Mouse (Mus musculus): Measurements from ENCODE around the gene 4930438A08Rik. TPM values are rescaled to one million over a fixed set of nuclear protein-coding genes. Genes with fewer than 3 reads are reported as not detected.

Gene 4930438A08Rik
- polyA plus RNA-seq, 1 experiment from 2014 or later: 0.26 TPM

- H3K9me3 ChIP-seq (replicated peaks; ENCODE audit: control insufficient read depth, low read length): no peaks in the 10 kb centered on the region
- no peaks in the 10 kb centered on the region for H3K36me3 ChIP-seq (ENCODE audit: control insufficient read depth, insufficient read depth, low read length)
- no peak overlapping the region for H3K4me3 ChIP-seq (replicated peaks; ENCODE audit: low read length)
- H3K4me1 ChIP-seq (ENCODE audit: control insufficient read depth, insufficient read depth, low read length): peaks cover 5% of the 10 kb centered on the region
- no peak for ATAC-seq (ENCODE audit: insufficient read depth, low FRiP score)
- 92% methylated on average over 9 of the region's 9 CpGs for WGBS
- H3K9ac ChIP-seq (ENCODE audit: low read length): no peak overlapping the region
- no peak overlapping the region for H3K4me2 ChIP-seq (ENCODE audit: low read depth, low read length)
- H3K27ac ChIP-seq (ENCODE audit: low read length): no peak overlapping the region; the same call in 1 of the 2 replicates
- H3K27me3 ChIP-seq (ENCODE audit: control insufficient read depth, insufficient read depth, low read length): no peaks in the 10 kb centered on the region
Observed at GRCm38 (mm10) chr11:58308661-58309060, 34.1 kb downstream of the 4930438A08Rik start.

- Histone ChIP-seq H3K27me3 (ENCODE audit: control insufficient read depth, insufficient read depth, low read length) (no peaks in the 10 kb centered on the region), H3K36me3 (ENCODE audit: control insufficient read depth, insufficient read depth, low read length) (no peaks in the 10 kb centered on the region), H3K4me1 (ENCODE audit: control insufficient read depth, insufficient read depth, low read length) (no peaks in the 10 kb centered on the region), H3K9me3 (replicated peaks; ENCODE audit: control insufficient read depth, low read length) (0 out of 2 replicates have a peak, but pooled peaks cover 4% of the 10 kb centered on the region), H3K4me3 (replicated peaks; ENCODE audit: low read length) (no peak overlapping the region), H3K4me2 (ENCODE audit: low read depth, low read length) (no peak overlapping the region), H3K27ac (ENCODE audit: low read length) (no peak overlapping the region), H3K9ac (ENCODE audit: low read length) (no peak overlapping the region)
- WGBS: 78% methylated on average over 6 of the region's 6 CpGs
- ATAC-seq (ENCODE audit: insufficient read depth, low FRiP score): no peak
Observed at GRCm38 (mm10) chr11:58314069-58314468, 39.5 kb downstream of the 4930438A08Rik start.

- Histone ChIP-seq H3K36me3 (ENCODE audit: control insufficient read depth, insufficient read depth, low read length) (no peaks in the 10 kb centered on the region), H3K4me2 (ENCODE audit: low read depth, low read length) (no peak overlapping the region), H3K4me1 (ENCODE audit: control insufficient read depth, insufficient read depth, low read length) (no peaks in the 10 kb centered on the region), H3K9me3 (replicated peaks; ENCODE audit: control insufficient read depth, low read length) (0 out of 2 replicates have a peak, but pooled peaks cover 4% of the 10 kb centered on the region), H3K4me3 (replicated peaks; ENCODE audit: low read length) (no peak overlapping the region), H3K27me3 (ENCODE audit: control insufficient read depth, insufficient read depth, low read length) (no peaks in the 10 kb centered on the region), H3K9ac (ENCODE audit: low read length) (no peak overlapping the region), H3K27ac (ENCODE audit: low read length) (no peak overlapping the region)
- no peak for ATAC-seq (ENCODE audit: insufficient read depth, low FRiP score)
- WGBS: 90% methylated on average over 5 of the region's 5 CpGs
Observed at GRCm38 (mm10) chr11:58315536-58316168, 41.1 kb downstream of the 4930438A08Rik start.

- no peak for ATAC-seq (ENCODE audit: insufficient read depth, low FRiP score)
- Histone ChIP-seq H3K4me3 (replicated peaks; ENCODE audit: low read length) (no peak overlapping the region), H3K9me3 (replicated peaks; ENCODE audit: control insufficient read depth, low read length) (0 out of 2 replicates have a peak, but pooled peaks cover 4% of the 10 kb centered on the region), H3K27me3 (ENCODE audit: control insufficient read depth, insufficient read depth, low read length) (no peaks in the 10 kb centered on the region), H3K36me3 (ENCODE audit: control insufficient read depth, insufficient read depth, low read length) (no peaks in the 10 kb centered on the region), H3K27ac (ENCODE audit: low read length) (no peak overlapping the region), H3K4me1 (ENCODE audit: control insufficient read depth, insufficient read depth, low read length) (no peaks in the 10 kb centered on the region; the same call in 1 of the 2 replicates), H3K9ac (ENCODE audit: low read length) (no peak overlapping the region), H3K4me2 (ENCODE audit: low read depth, low read length) (no peak overlapping the region)
- 83% methylated on average over 17 of the region's 17 CpGs for WGBS
Observed at GRCm38 (mm10) chr11:58316344-58316743, 41.7 kb downstream of the 4930438A08Rik start.

GRCm38 (mm10) chr11:58316768-58317390 lies 42.3 kb downstream of the 4930438A08Rik start:
- Histone ChIP-seq H3K4me3 (replicated peaks; ENCODE audit: low read length) (no peak overlapping the region), H3K9me3 (replicated peaks; ENCODE audit: control insufficient read depth, low read length) (0 out of 2 replicates have a peak, but pooled peaks cover 4% of the 10 kb centered on the region), H3K27me3 (ENCODE audit: control insufficient read depth, insufficient read depth, low read length) (no peaks in the 10 kb centered on the region), H3K4me1 (ENCODE audit: control insufficient read depth, insufficient read depth, low read length) (peaks cover 4% of the 10 kb centered on the region), H3K27ac (ENCODE audit: low read length) (no peak overlapping the region), H3K36me3 (ENCODE audit: control insufficient read depth, insufficient read depth, low read length) (no peaks in the 10 kb centered on the region), H3K4me2 (ENCODE audit: low read depth, low read length) (no peak overlapping the region), H3K9ac (ENCODE audit: low read length) (no peak overlapping the region)
- WGBS: 68% methylated on average over 28 of the region's 28 CpGs
- ATAC-seq (ENCODE audit: insufficient read depth, low FRiP score): no peak; the same call in 1 of the 2 replicates

- Histone ChIP-seq H3K4me2 (ENCODE audit: low read depth, low read length) (peak overlapping the region; percentile 84), H3K4me3 (replicated peaks; ENCODE audit: low read length) (peak overlapping the region; percentile 81)
- WGBS: under 1% methylated on average over 63 of the region's 63 CpGs
Observed at GRCm38 (mm10) chr11:58322824-58323569, 48.4 kb downstream of the 4930438A08Rik start.

GRCm38 (mm10) chr11:58323570-58324340 lies 49.2 kb downstream of the 4930438A08Rik start:
- Histone ChIP-seq H3K27ac (ENCODE audit: low read length) (peak overlapping the region; percentile 97), H3K9ac (ENCODE audit: low read length) (peak overlapping the region; percentile 86), H3K4me2 (ENCODE audit: low read depth, low read length) (peak overlapping the region; percentile 84), H3K4me3 (replicated peaks; ENCODE audit: low read length) (peak overlapping the region; percentile 81), H3K9me3 (replicated peaks; ENCODE audit: control insufficient read depth, low read length) (no peaks in the 10 kb centered on the region; the same call in 1 of the 2 replicates), H3K4me1 (ENCODE audit: control insufficient read depth, insufficient read depth, low read length) (peaks cover 15% of the 10 kb centered on the region), H3K27me3 (ENCODE audit: control insufficient read depth, insufficient read depth, low read length) (no peaks in the 10 kb centered on the region), H3K36me3 (ENCODE audit: control insufficient read depth, insufficient read depth, low read length) (peaks cover 10% of the 10 kb centered on the region; the same call in 1 of the 2 replicates)
- 7% methylated on average over 24 of the region's 24 CpGs for WGBS
- no peak; the same call in 1 of the 2 replicates for ATAC-seq (ENCODE audit: insufficient read depth, low FRiP score)

More at GRCm38 (mm10) chr11:58322824-58323569, 48.4 kb downstream of the 4930438A08Rik start:
- peaks cover 11% of the 10 kb centered on the region for H3K4me1 ChIP-seq (ENCODE audit: control insufficient read depth, insufficient read depth, low read length)
- peak overlapping the region; percentile 86 for H3K9ac ChIP-seq (ENCODE audit: low read length)
- H3K27me3 ChIP-seq (ENCODE audit: control insufficient read depth, insufficient read depth, low read length): no peaks in the 10 kb centered on the region
- peak; percentile 99 for ATAC-seq (ENCODE audit: insufficient read depth, low FRiP score)
- peaks cover 10% of the 10 kb centered on the region; the same call in 1 of the 2 replicates for H3K36me3 ChIP-seq (ENCODE audit: control insufficient read depth, insufficient read depth, low read length)
- H3K27ac ChIP-seq (ENCODE audit: low read length): peak overlapping the region; percentile 97
- no peaks in the 10 kb centered on the region; the same call in 1 of the 2 replicates for H3K9me3 ChIP-seq (replicated peaks; ENCODE audit: control insufficient read depth, low read length)

GRCm38 (mm10) chr11:58324614-58325229 lies 50.1 kb downstream of the 4930438A08Rik start:
- peaks cover 10% of the 10 kb centered on the region; the same call in 1 of the 2 replicates for H3K36me3 ChIP-seq (ENCODE audit: control insufficient read depth, insufficient read depth, low read length)
- 79% methylated on average over 3 of the region's 3 CpGs for WGBS
- no peak overlapping the region for H3K4me3 ChIP-seq (replicated peaks; ENCODE audit: low read length)
- no peak overlapping the region for H3K27ac ChIP-seq (ENCODE audit: low read length)
- H3K4me1 ChIP-seq (ENCODE audit: control insufficient read depth, insufficient read depth, low read length): peaks cover 24% of the 10 kb centered on the region
- no peak overlapping the region for H3K9ac ChIP-seq (ENCODE audit: low read length)
- H3K4me2 ChIP-seq (ENCODE audit: low read depth, low read length): no peak overlapping the region
- ATAC-seq (ENCODE audit: insufficient read depth, low FRiP score): no peak
- no peaks in the 10 kb centered on the region for H3K27me3 ChIP-seq (ENCODE audit: control insufficient read depth, insufficient read depth, low read length)
- H3K9me3 ChIP-seq (replicated peaks; ENCODE audit: control insufficient read depth, low read length): no peaks in the 10 kb centered on the region; the same call in 1 of the 2 replicates
